Mouse (Mus musculus): ENCODE results near the gene Arfrp1. TPM values are rescaled to one million over a fixed set of nuclear protein-coding genes. Genes with fewer than 3 reads are reported as not detected.
A peak's percentile ranks its signal among the peaks of the same experiment; 100 is the strongest.

The Arfrp1 gene
- polyA plus RNA-seq, 1 experiment, result 0.49 TPM

DNA sequence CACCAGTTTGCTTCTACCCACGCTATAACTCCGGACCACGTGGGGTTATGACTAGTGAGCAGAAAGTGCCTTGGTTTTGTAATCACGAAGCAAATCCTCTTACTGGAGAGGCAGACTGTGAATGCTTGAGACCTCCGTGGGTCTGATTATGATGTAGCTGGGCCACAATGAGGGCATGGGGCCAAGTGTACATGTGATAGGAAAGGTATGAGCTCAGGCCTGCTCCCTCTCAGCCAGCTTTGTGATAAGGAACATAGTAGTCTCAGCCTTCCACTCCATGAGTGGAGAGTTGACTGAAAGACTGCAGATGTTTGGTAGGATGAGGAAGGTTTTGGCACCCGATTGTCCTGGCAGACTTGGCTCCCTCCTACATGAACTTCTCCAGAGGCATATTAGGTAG is 22.4 kb downstream of the Arfrp1 start:
- H3K9me3 ChIP-seq (ENCODE audit: control insufficient read depth, low read length), result no peaks in the 10 kb centered on the region
- no peaks in the 10 kb centered on the region for H3K27me3 ChIP-seq (ENCODE audit: control insufficient read depth)
- H3K4me1 ChIP-seq (ENCODE audit: control insufficient read depth), result no peaks in the 10 kb centered on the region
- no peak overlapping the region for H3K4me3 ChIP-seq (replicated peaks)
- no peak for TF ChIP-seq TAL1 (IDR thresholded peaks at IDR 0.05; ENCODE audit: low read length)
- TF ChIP-seq GATA1 (IDR thresholded peaks at IDR 0.05; ENCODE audit: low read length), result no peak
- peaks cover 88% of the 10 kb centered on the region for H3K36me3 ChIP-seq (ENCODE audit: control insufficient read depth)

DNA sequence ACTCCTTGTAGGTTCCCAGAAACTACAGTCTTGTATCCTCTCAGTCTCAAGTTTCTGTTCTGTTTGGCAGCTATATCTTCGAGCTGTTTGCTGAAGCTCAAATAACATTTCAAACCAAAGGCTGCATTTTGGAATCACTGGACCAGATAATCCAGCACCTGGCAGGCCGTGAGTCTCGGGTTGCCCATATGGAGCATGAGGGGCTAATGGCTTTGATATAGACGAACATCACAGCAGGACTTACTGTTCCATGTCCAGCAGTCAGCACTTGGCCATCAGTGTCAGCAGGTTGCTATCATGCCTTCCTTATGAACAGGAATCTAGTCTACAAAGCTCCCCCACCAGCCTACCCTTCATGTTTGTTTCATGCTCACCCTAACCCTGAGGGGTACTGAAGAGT is 24.8 kb downstream of the Arfrp1 start:
- Histone ChIP-seq H3K36me3 (ENCODE audit: control insufficient read depth) (peaks cover 89% of the 10 kb centered on the region), H3K4me1 (ENCODE audit: control insufficient read depth) (no peaks in the 10 kb centered on the region), H3K4me3 (replicated peaks) (no peak overlapping the region), H3K9me3 (ENCODE audit: control insufficient read depth, low read length) (no peaks in the 10 kb centered on the region), H3K27me3 (ENCODE audit: control insufficient read depth) (no peaks in the 10 kb centered on the region)
- TF ChIP-seq GATA1 (IDR thresholded peaks at IDR 0.05; ENCODE audit: low read length), result no peak
- TF ChIP-seq TAL1 (IDR thresholded peaks at IDR 0.05; ENCODE audit: low read length), result no peak

DNA sequence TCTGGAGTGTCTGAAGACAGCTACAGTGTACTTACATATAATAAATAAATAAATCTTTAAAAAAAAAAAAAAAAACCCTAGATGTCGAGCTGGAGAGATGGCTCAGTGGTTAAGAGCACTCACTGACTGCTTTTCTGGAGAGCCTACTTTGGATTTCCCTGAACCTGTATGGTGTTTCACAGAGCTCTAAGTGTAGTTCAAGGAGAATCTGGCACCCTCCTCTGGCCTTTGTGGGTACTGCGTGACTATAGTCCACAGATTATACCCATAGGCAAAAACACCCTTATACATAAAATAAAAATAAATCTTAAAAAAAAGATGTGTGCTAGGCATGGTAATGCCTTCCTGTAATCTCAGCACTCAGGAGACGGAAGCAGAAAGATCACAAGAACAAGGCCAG is 31.2 kb downstream of the Arfrp1 start:
- H3K27me3 ChIP-seq (ENCODE audit: control insufficient read depth), result no peaks in the 10 kb centered on the region
- no peak overlapping the region for H3K4me3 ChIP-seq (replicated peaks)
- no peaks in the 10 kb centered on the region for H3K9me3 ChIP-seq (ENCODE audit: control insufficient read depth, low read length)
- no peaks in the 10 kb centered on the region for H3K4me1 ChIP-seq (ENCODE audit: control insufficient read depth)
- H3K36me3 ChIP-seq (ENCODE audit: control insufficient read depth), result peaks cover 92% of the 10 kb centered on the region
- no peak for TF ChIP-seq GATA1 (IDR thresholded peaks at IDR 0.05; ENCODE audit: low read length)
- TF ChIP-seq TAL1 (IDR thresholded peaks at IDR 0.05; ENCODE audit: low read length), result no peak

DNA sequence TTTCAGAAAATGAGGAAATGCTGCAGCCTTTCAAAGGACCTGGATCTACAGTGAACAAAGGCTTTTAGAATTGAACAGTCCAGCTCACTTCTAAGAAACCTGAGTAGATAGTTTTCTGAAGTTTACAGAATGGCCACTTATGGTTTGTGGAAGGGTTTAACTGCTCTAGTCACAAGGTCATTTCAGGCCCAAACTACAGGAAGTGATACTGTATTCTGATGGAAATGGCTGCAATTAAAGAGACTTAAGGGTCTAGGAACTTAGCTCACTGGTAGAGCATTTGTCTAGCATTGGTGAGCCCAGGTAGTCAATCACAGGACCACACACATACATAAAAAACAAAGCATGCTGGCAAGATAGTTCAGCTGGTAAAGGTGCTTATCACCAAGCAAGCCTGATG is 32.7 kb downstream of the Arfrp1 start:
- Histone ChIP-seq H3K9me3 (ENCODE audit: control insufficient read depth, low read length) (no peaks in the 10 kb centered on the region), H3K4me1 (ENCODE audit: control insufficient read depth) (no peaks in the 10 kb centered on the region), H3K36me3 (ENCODE audit: control insufficient read depth) (peaks cover 93% of the 10 kb centered on the region), H3K4me3 (replicated peaks) (no peak overlapping the region), H3K27me3 (ENCODE audit: control insufficient read depth) (no peaks in the 10 kb centered on the region)
- TF ChIP-seq GATA1 (IDR thresholded peaks at IDR 0.05; ENCODE audit: low read length), result no peak
- no peak for TF ChIP-seq TAL1 (IDR thresholded peaks at IDR 0.05; ENCODE audit: low read length)

DNA sequence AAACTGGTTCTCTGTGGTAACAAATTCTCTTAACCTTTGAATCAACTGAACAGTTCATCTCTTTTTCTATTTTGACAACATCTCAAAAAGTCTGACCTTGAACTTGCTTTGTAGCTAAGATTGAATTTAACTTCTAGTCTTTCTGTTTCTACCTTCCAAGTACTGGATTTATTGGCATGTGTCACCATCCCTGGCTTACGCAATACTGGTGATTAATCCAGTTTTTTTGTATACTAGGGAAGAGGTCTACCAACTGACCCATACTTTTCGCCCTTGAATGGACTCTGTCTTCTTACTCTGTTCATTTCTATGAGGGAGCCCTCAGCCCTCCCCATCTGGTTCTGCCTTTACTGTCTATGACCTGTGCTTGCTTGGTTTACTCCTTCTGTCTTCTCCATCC is 39.1 kb downstream of the Arfrp1 start:
- peaks cover 93% of the 10 kb centered on the region for H3K36me3 ChIP-seq (ENCODE audit: control insufficient read depth)

DNA sequence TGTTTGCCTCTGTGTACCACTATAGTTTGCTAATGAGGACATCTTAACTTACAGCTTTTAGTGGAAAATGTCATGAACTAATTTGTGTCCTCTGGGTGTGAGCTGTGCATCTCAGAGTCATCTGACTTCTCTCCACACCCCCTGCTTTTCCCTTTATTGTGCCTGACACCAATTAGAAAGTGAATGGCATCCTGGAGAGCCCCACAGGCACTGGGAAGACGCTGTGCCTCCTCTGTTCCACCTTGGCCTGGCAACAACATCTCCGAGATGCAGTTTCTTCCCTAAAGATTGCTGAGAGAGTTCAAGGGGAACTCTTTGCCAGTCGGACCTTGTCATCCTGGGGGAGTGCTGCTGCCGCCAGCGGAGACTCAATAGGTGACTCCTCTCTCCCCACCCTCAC is 43.1 kb downstream of the Arfrp1 start:
- peaks cover 60% of the 10 kb centered on the region for H3K36me3 ChIP-seq (ENCODE audit: control insufficient read depth)
- H3K27me3 ChIP-seq (ENCODE audit: control insufficient read depth), result peaks cover 17% of the 10 kb centered on the region
- TF ChIP-seq GATA1 (IDR thresholded peaks at IDR 0.05; ENCODE audit: low read length), result no peak
- TF ChIP-seq TAL1 (IDR thresholded peaks at IDR 0.05; ENCODE audit: low read length), result no peak
- H3K9me3 ChIP-seq (ENCODE audit: control insufficient read depth, low read length), result no peaks in the 10 kb centered on the region
- H3K4me3 ChIP-seq (replicated peaks), result no peak overlapping the region
- H3K4me1 ChIP-seq (ENCODE audit: control insufficient read depth), result peaks cover 18% of the 10 kb centered on the region

More for the DNA sequence above, 39.1 kb downstream of the Arfrp1 start:
- TF ChIP-seq GATA1 (IDR thresholded peaks at IDR 0.05; ENCODE audit: low read length) (no peak), TAL1 (IDR thresholded peaks at IDR 0.05; ENCODE audit: low read length) (no peak)
- no peaks in the 10 kb centered on the region for H3K9me3 ChIP-seq (ENCODE audit: control insufficient read depth, low read length)
- H3K27me3 ChIP-seq (ENCODE audit: control insufficient read depth), result no peaks in the 10 kb centered on the region
- H3K4me3 ChIP-seq (replicated peaks), result no peak overlapping the region
- H3K4me1 ChIP-seq (ENCODE audit: control insufficient read depth), result no peaks in the 10 kb centered on the region; the same call in 1 of the 2 replicates

DNA sequence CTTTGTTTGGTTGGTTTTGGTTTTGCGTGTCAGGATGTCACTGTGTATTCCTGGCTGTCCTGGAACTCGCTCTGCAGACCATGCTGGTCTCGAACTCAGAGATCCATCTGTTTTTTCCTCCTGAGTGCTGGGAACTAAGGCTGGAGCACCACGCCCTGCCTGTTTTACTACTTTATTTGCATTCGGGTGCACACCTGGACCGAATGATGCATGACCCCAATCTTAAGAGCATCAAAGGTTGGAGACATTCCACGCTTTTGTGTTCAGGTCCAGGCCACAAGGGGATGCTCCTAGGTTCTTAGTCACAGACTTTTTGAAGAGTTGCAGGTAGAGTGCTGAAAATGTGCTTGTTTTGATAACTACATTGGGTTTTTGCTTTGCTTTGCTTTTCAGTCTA is 45.1 kb downstream of the Arfrp1 start:
- H3K4me1 ChIP-seq (ENCODE audit: control insufficient read depth), result peaks cover 18% of the 10 kb centered on the region
- no peak for TF ChIP-seq TAL1 (IDR thresholded peaks at IDR 0.05; ENCODE audit: low read length)
- H3K9me3 ChIP-seq (ENCODE audit: control insufficient read depth, low read length), result no peaks in the 10 kb centered on the region
- H3K36me3 ChIP-seq (ENCODE audit: control insufficient read depth), result peaks cover 39% of the 10 kb centered on the region
- peak overlapping the region; percentile 90 for H3K4me3 ChIP-seq (replicated peaks)
- peaks cover 38% of the 10 kb centered on the region for H3K27me3 ChIP-seq (ENCODE audit: control insufficient read depth)

DNA sequence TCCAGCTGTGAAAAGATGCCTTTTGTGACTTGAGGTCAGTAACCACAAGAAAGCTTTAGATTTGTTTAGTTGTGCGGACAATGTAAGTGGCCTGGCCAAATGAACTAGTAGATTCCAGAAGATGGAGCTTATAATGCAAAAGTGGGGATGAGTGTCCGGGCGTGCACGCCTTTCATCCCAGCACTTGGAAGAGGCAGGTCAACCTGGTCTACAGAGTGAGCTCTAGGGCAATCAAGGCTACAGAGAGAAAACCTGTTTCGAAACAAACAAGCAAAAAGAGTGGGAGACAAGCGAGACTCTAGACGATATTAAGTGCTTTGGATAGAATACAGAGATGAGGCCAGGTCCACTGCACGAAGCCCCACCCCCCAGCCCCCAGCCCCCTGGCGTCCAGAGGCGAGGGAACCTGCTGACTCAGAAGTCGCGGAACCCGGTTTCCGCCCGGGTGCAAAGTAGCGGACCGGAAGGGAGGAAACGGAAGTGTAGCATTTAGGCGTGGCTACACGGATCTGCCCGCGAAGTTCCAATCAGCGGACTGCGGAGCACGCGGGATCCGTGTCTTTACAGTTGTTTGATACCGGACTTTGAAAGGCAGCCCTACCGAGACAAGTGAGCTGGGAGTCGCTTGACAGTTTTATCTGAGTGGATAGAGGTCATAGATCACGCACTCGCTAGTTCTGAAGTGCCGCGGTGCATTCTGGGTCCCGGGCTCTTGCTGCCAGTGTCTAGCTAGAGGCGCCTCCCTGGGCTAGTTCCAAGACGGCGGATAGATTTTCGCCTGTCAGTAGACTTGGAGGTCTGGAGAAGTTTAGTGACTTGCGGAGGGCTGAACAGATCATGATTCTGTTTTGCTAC is 45.7 kb downstream of the Arfrp1 start, which contains the start of gene Rtel1:
TSS of gene Rtel1 (plus strand) at position 492 of the 855 bp plus-strand sequence.
- Histone ChIP-seq H3K4me3 (replicated peaks) (peak within 1 kb of the TSS; percentile 90), H3K36me3 (ENCODE audit: control insufficient read depth) (peaks cover 33% of the 10 kb centered on the region), H3K4me1 (ENCODE audit: control insufficient read depth) (peaks cover 18% of the 10 kb centered on the region), H3K27me3 (ENCODE audit: control insufficient read depth) (peaks cover 44% of the 10 kb centered on the region), H3K9me3 (ENCODE audit: control insufficient read depth, low read length) (peaks cover under 1% of the 10 kb centered on the region; the same call in 1 of the 2 replicates)
- TF ChIP-seq TAL1 (IDR thresholded peaks at IDR 0.05; ENCODE audit: low read length) (no peak), GATA1 (IDR thresholded peaks at IDR 0.05; ENCODE audit: low read length) (no peak)

DNA sequence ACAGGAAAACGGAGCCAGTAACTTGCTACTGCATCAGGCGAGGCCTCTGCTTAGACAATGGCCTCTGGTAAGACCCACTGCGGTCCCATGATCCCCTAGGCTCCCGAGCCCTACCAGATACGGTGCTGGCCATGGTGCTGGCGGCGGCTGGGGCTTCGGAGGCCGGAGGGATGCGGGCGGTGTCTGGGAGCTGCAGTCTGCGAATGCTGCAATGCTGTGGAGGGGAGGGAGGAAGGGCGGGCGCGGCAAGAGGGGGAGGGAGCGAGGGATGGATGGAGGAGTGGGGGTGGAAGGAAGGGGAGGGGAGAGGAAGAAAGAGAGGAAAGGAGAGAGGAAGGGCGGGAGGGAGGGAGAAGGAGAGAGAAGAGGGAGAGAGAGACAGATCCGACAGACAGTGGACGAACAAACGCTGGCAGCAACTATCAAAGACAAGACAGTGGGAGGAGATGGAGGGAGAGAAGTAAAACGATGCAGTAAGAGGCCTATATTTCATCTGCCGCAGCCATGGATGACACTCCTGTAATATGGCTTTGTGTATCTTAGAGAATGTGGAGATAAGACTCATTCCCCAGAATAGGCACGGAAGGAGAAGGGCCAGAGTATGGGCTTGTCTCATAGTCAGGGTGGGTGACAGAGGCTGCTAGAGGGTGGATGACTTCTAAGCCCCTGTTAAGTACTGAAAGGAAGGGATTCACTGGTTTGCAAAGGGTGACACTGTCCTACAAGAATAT is 51.0 kb downstream of the Arfrp1 start, which contains the start of gene Stmn3:
TSS of gene Stmn3 (minus strand) at position 421 of the 731 bp plus-strand sequence.
- H3K4me3 ChIP-seq (replicated peaks), result no peak within 1 kb of the TSS
- peaks cover 10% of the 10 kb centered on the region; the same call in 1 of the 2 replicates for H3K9me3 ChIP-seq (ENCODE audit: control insufficient read depth, low read length)
- no peaks in the 10 kb centered on the region for H3K36me3 ChIP-seq (ENCODE audit: control insufficient read depth)
- TF ChIP-seq GATA1 (IDR thresholded peaks at IDR 0.05; ENCODE audit: low read length) (no peak), TAL1 (IDR thresholded peaks at IDR 0.05; ENCODE audit: low read length) (no peak)
- H3K4me1 ChIP-seq (ENCODE audit: control insufficient read depth), result peaks cover 5% of the 10 kb centered on the region
- H3K27me3 ChIP-seq (ENCODE audit: control insufficient read depth), result peaks cover 85% of the 10 kb centered on the region

Measured in erythroblast, embryonic 14.5 days (primary cell).